Mouse (Mus musculus): ENCODE data around the gene Higd1a. TPM values are rescaled to one million over a fixed set of nuclear protein-coding genes. Genes with fewer than 3 reads are reported as not detected.
A peak's percentile ranks its signal among the peaks of the same experiment; 100 is the strongest.

The Higd1a gene
- total RNA-seq, 1 experiment from 2014 or later = 7.2 TPM

DNA sequence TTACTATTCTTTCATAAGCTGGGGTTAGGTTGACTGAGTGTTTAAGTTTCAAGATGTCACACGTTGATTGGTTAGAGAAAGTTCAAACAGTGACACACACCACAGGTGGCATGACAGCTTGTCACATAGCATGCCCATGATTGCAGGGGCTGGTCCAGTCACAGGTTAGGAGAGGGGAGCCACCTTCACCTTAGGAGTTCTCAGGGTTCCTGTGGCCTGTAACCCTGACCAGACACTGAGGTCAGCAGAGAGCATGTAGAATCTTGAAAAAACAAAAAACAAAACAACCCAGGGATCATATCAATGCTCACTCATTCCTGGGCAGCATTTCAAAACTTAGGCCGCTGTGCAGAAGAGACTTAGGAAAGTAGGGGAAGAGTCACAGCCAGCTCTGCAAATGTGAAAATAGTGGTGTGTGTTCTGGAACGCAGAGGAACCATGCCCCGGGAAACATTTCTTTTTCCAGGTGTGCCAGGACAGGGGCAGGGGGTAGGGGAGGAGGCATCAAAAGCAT lies 31.8 kb upstream of the Higd1a start:
- no peak for ATAC-seq (ENCODE audit: extremely low read depth, insufficient number of reproducible peaks, low FRiP score, poor library complexity, severe bottlenecking)

GRCm38 (mm10) chr9:121882015-121882457 lies 23.9 kb upstream of the Higd1a start:
- ATAC-seq (ENCODE audit: extremely low read depth, insufficient number of reproducible peaks, low FRiP score, poor library complexity, severe bottlenecking) = no peak

DNA sequence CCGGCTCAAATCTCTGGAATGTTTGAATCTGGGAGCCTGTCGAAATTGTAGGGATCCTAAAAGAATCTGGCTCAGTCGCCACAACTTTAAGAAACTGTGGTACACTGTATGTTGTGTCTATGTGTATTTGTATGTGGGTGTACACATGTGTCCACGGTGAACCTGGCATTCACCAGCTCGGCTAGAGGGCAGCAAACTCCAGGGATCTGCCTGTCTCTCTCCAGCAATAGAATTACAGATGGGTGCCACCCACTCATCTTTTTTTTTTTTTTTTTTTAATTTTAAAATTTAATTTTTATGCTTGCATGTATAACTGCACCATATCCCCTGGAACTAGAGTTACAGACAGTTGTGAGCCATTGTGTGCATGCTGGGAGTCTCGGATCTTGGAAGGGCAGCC lies 23.1 kb upstream of the Higd1a start:
- ATAC-seq (ENCODE audit: extremely low read depth, insufficient number of reproducible peaks, low FRiP score, poor library complexity, severe bottlenecking) = 0 out of 2 replicates have a peak, but pooled peaks have one; percentile 31

- peak; percentile 79 for ATAC-seq (ENCODE audit: extremely low read depth, insufficient number of reproducible peaks, low FRiP score, poor library complexity, severe bottlenecking)
Observed at GRCm38 (mm10) chr9:121880840-121881239, 22.7 kb upstream of the Higd1a start.

DNA sequence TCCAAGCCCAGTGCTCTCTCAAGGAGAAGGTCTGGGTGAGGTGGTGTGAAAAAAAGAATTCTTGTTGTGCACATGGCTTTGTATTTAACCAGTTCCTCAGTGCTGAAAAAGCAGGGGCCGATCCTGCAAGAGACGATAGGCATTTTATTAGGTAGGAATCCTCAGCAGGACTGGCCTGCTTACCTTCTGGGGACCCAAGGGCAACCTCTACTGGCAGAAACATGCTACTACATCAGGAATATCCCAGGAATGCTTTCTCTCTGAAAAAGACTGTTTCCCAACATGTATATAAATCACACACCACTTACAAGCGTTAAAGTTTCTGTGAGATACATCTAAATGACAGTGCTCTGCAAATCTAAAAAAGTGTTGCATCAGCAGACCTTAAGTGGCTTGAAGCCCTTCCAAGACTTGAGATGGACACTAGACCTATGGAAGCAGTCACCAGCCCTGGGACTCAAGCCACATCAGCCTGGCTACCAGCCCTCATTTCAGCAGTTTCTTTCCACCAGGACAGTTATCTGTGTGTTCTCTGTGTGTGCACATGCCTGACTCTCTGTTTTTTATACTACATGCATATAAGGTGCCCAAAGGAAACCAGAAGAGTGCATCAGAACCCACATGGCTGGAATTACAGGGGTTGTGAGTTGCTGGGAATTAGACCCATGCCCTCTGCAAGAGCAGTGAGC lies 19.0 kb upstream of the Higd1a start:
- no peak; the same call in 1 of the 2 replicates for ATAC-seq (ENCODE audit: extremely low read depth, insufficient number of reproducible peaks, low FRiP score, poor library complexity, severe bottlenecking)

DNA sequence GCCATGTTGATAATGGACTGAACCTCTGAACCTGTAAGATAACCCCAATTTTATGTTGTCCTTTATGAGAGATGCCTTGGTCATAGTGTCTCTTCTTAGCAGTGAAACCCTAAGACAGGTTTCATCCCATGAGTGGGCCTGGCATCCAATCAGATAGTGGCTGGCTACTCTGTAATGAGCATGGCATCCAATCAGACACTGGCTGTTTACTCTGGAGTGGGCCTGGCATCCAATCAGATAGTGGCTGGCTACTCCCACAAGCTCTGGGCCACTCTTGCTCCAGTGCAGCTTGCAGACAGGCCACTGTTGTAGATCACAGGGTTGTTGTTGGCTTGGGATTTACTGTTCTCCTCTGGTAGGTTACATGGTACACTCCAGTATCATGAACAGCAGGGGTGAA lies 15.4 kb upstream of the Higd1a start:
- ATAC-seq (ENCODE audit: extremely low read depth, insufficient number of reproducible peaks, low FRiP score, poor library complexity, severe bottlenecking) = no peak

GRCm38 (mm10) chr9:121872062-121872683 lies 14.0 kb upstream of the Higd1a start:
- ATAC-seq (ENCODE audit: extremely low read depth, insufficient number of reproducible peaks, low FRiP score, poor library complexity, severe bottlenecking) = no peak

- no peak for ATAC-seq (ENCODE audit: extremely low read depth, insufficient number of reproducible peaks, low FRiP score, poor library complexity, severe bottlenecking)
Observed at GRCm38 (mm10) chr9:121869973-121870515, 11.9 kb upstream of the Higd1a start.

GRCm38 (mm10) chr9:121869432-121869831 lies 11.3 kb upstream of the Higd1a start:
- ATAC-seq (ENCODE audit: extremely low read depth, insufficient number of reproducible peaks, low FRiP score, poor library complexity, severe bottlenecking) = no peak

DNA sequence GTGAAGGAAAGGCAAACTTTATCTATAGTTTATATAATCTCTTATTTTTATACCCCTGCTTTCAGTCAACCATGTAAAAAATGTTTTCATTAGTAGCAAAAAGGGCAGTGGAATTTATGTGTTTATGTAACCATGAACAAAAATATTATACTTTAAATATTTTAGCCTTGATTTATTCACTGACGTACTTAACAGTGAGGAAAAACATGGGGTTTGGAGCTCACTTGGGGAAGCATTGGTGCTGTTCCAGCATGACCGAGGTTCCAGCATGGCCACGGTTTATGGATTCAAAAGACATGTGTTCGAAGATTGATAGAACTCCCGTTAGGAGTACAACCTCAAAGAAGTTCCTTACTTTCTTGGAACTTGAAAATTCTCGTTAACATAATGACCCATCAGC lies 10.1 kb upstream of the Higd1a start:
- ATAC-seq (ENCODE audit: extremely low read depth, insufficient number of reproducible peaks, low FRiP score, poor library complexity, severe bottlenecking) = no peak

GRCm38 (mm10) chr9:121867632-121868031 lies 9.5 kb upstream of the Higd1a start:
- ATAC-seq (ENCODE audit: extremely low read depth, insufficient number of reproducible peaks, low FRiP score, poor library complexity, severe bottlenecking) = no peak

DNA sequence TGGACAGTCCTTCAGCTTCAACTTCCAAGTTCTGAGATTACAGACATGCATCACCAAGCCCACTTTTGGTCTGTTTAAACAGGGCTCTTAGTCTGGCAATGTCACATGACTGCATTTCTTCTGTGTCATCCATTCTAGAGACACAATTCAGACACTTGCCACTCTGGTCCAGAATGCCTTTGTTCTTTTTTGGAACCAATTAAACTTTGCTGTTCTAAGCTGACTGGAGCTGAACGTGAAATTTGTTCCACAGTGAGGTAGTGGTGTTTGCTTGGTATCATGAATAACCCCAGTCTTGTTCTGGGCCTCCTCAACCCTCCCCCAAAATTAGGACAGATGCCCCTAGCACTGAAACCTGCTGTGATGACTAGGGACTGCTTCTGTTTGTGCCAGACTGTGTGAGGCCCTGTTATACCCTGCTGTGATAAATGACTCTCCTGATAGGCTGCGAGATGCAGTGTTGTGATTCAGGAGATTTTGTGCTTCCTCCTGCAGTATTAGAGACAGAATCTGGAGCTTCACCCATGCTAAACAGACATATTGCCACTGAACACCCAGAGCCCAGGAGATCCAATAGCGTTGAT lies 7.4 kb upstream of the Higd1a start:
- ATAC-seq (ENCODE audit: extremely low read depth, insufficient number of reproducible peaks, low FRiP score, poor library complexity, severe bottlenecking) = no peak

DNA sequence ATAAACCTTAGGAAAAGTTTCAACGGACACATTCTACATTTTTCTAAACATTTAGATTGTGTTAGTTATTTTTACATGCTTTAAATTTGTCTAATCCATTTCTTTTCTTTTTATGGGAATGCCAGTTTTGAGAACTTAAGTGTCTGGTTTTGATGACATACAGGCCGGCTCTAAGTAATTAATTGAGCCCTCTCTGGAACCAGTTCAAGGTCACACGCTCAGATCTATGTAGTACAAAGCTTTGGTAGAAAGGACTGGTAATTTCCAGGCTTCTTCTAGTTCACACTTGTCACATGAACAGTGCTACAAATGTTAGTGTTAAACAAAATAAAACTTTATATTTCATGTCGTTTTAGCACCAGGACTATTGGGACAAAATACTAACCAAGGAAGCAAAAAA lies 6.7 kb upstream of the Higd1a start:
- ATAC-seq (ENCODE audit: extremely low read depth, insufficient number of reproducible peaks, low FRiP score, poor library complexity, severe bottlenecking) = no peak

GRCm38 (mm10) chr9:121860921-121861320 lies 2.8 kb upstream of the Higd1a start:
- ATAC-seq (ENCODE audit: extremely low read depth, insufficient number of reproducible peaks, low FRiP score, poor library complexity, severe bottlenecking) = no peak

- ATAC-seq (ENCODE audit: extremely low read depth, insufficient number of reproducible peaks, low FRiP score, poor library complexity, severe bottlenecking) = no peak
Observed at GRCm38 (mm10) chr9:121859345-121859744, 1.2 kb upstream of the Higd1a start.

GRCm38 (mm10) chr9:121857474-121858152 lies 549 bp downstream of the Higd1a start:
- ATAC-seq (ENCODE audit: extremely low read depth, insufficient number of reproducible peaks, low FRiP score, poor library complexity, severe bottlenecking) = peak; percentile 91

- ATAC-seq (ENCODE audit: extremely low read depth, insufficient number of reproducible peaks, low FRiP score, poor library complexity, severe bottlenecking) = no peak
Observed at GRCm38 (mm10) chr9:121856649-121857416, 1.3 kb downstream of the Higd1a start.

- ATAC-seq (ENCODE audit: extremely low read depth, insufficient number of reproducible peaks, low FRiP score, poor library complexity, severe bottlenecking) = no peak
Observed at GRCm38 (mm10) chr9:121854246-121854645, 3.9 kb downstream of the Higd1a start.

DNA sequence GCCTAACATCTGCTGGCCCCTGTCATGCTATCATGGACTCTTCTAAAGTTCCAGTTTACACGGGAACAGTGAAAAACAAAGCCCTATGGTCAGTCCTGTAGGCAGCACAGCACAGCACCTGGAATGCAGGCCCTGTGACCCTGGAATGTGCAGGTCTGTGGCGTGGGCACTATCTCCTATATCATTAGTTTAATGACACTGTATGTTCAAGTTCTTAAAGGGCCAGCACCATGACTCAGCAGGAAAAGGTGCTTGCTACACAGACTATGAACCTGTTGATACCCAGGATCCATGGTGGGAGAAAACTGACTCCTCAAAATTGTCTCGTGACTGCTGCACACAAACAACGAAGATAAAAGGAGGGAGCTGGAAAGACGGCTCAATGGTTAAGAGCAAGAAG lies 10.3 kb downstream of the Higd1a start:
- no peak for ATAC-seq (ENCODE audit: extremely low read depth, insufficient number of reproducible peaks, low FRiP score, poor library complexity, severe bottlenecking)

All from neutrophil, adult 5-6 weeks (primary cell).